Mouse (Mus musculus) urinary bladder, postnatal 25 days (tissue): ENCODE data around the gene Pcsk4.
A peak's percentile ranks its signal among the peaks of the same experiment; 100 is the strongest.
"Not testable (repeated sequence)": the region's sequence is repeated elsewhere in the genome, so short reads cannot be mapped to it uniquely, and the experiment has no call there.

Experiments
- DNase-seq: peaks from one replicate; pipeline ENCODE4 v3.0.0; 2022; ENCODE audit warnings: low spot score

Gene Pcsk4

GRCm38 (mm10) chr10:80348244-80348781 is 19.0 kb upstream of the Pcsk4 start, which contains the start of gene Adamtsl5:
Gene Adamtsl5, minus strand, starts transcription at chr10:80348412.
- DNase-seq = peak; percentile 69

GRCm38 (mm10) chr10:80347514-80347967 is 18.2 kb upstream of the Pcsk4 start:
- no peak for DNase-seq

GRCm38 (mm10) chr10:80345929-80346328 is 16.6 kb upstream of the Pcsk4 start:
- not testable (repeated sequence) for DNase-seq

GRCm38 (mm10) chr10:80345122-80345521 is 15.8 kb upstream of the Pcsk4 start:
- peak; percentile 65 for DNase-seq

- DNase-seq = no peak
These were observed 14.9 kb upstream of the Pcsk4 start for GRCm38 (mm10) chr10:80344131-80344661.

GRCm38 (mm10) chr10:80343425-80343895 is 14.2 kb upstream of the Pcsk4 start:
- no peak for DNase-seq

GRCm38 (mm10) chr10:80342749-80343424 is 13.6 kb upstream of the Pcsk4 start:
- no peak for DNase-seq

GRCm38 (mm10) chr10:80342305-80342748 is 13.0 kb upstream of the Pcsk4 start:
- no peak for DNase-seq

GRCm38 (mm10) chr10:80341491-80342304 is 12.4 kb upstream of the Pcsk4 start:
- DNase-seq = no peak

GRCm38 (mm10) chr10:80341026-80341425 is 11.7 kb upstream of the Pcsk4 start:
- no peak for DNase-seq

- DNase-seq = peak; percentile 91
These were observed 10.8 kb upstream of the Pcsk4 start for GRCm38 (mm10) chr10:80339941-80340750.

- DNase-seq = no peak
These were observed 7.0 kb upstream of the Pcsk4 start for GRCm38 (mm10) chr10:80336263-80336662.

GRCm38 (mm10) chr10:80332525-80332989 is 3.3 kb upstream of the Pcsk4 start:
- no peak for DNase-seq

GRCm38 (mm10) chr10:80331636-80332524 is 2.6 kb upstream of the Pcsk4 start:
- no peak for DNase-seq

- DNase-seq = no peak
These were observed 1.6 kb upstream of the Pcsk4 start for GRCm38 (mm10) chr10:80330888-80331287.

- no peak for DNase-seq
These were observed 786 bp upstream of the Pcsk4 start for GRCm38 (mm10) chr10:80330084-80330483.

GRCm38 (mm10) chr10:80325045-80325444 is 4.3 kb downstream of the Pcsk4 start:
- DNase-seq = no peak

GRCm38 (mm10) chr10:80324120-80325037 is 4.9 kb downstream of the Pcsk4 start:
- DNase-seq = no peak
